Mouse (Mus musculus) small intestine, adult 2 months (tissue): ENCODE measurements around the gene Rapgef2.

Experiments
- CTCF ChIP-seq: fragments of 200-500 bp; IDR thresholded peaks from 2 replicates; pipeline ENCODE4 v1.5.1; 2012; ENCODE audit warnings: low read depth, mild to moderate bottlenecking, control low read depth, inconsistent platforms, low read length, moderate library complexity, mixed read lengths; ENCODE audit not compliant: insufficient replicate concordance, insufficient read length; ENCODE audit errors: extremely low read depth
- POLR2A ChIP-seq: fragments of 200-500 bp; IDR thresholded peaks from 2 replicates; pipeline ENCODE4 v1.6.1; 2012; ENCODE audit warnings: low read depth, mild to moderate bottlenecking, control low read depth, inconsistent platforms, low read length, moderate library complexity

DNA sequence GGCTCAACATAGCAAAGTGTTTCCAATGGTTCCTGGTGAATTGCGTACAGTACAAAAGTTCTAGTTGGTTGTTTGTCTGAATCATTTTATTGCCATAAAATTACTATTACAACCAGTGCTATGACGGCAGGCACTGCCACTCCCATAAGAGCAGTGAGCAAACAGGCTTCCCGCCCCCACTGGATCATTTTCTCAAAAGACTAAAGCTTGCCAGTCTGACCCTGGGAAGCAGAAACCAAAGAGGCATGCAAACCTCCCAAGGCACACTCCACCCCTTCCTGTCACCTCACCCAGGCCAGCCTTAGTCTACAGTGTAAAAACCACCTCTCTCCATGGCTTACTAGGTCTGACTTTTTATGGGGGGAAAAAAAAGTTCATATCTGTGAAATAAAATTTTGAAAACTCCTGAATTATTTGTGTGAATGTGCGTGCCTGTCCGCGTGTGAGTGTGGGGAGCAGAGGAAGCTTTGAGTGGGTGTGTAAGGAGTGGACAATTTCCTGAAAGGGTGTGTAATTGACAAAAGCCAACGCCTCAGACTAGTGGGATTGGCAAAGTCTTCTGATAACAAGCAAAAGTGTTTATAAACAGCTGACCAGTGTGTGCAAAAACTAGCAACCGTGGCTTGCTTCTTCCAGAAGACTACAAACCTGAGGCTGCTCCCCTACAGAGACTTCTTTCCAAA is 92.1 kb downstream of the Rapgef2 start:
- TF ChIP-seq CTCF (no peak), POLR2A (no peak)
